Mouse (Mus musculus) heart, adult 2 months (tissue): ENCODE measurements around the gene Hamp2.

ENCODE experiments used
- CTCF ChIP-seq: fragments of 200-600 bp; IDR thresholded peaks from 2 replicates; pipeline ENCODE4 v1.8.1; 2022; ENCODE audit warnings: antibody characterized with exemption, mild to moderate bottlenecking, moderate library complexity
- EP300 ChIP-seq: fragments of 200-500 bp; IDR thresholded peaks from 2 replicates; pipeline ENCODE4 v1.6.1; 2011; ENCODE audit warnings: low read depth, low read length, control low read depth; ENCODE audit not compliant: insufficient read depth
- POLR2A ChIP-seq: fragments of 200-500 bp; IDR thresholded peaks from 2 replicates; pipeline ENCODE4 v1.6.1; 2011; ENCODE audit warnings: mild to moderate bottlenecking, low read depth, low read length, control low read depth; ENCODE audit not compliant: insufficient read depth

DNA sequence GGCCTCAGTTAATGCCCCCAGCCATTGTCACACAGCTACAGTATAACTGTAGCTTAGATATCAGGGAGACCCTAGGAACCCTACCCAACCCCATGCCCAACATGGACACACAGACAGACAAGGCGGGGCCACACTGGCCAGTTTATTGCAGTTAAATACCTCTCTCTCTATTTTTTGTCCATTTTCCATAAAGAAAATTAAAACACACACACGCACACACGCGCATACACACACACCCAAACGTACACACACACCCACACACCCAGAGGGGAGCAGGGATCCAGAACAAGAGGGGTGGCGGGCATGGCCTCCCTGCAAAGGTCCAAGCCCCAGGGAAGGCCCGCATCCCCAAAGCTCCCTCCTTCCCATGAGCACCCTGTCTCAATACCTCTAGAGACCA lies 21.4 kb upstream of the Hamp2 start:
- no peak for TF ChIP-seq CTCF
- TF ChIP-seq POLR2A = no peak
- no peak for TF ChIP-seq EP300
